ENCODE assay signal across 13 mouse cellular contexts in genomic region chr1:184065589-184066361, GRCm38 (mm10). TPM values are rescaled to one million over a fixed set of nuclear protein-coding genes. Genes with fewer than 3 reads are reported as not detected.
DNase-seq lines count a peak whose midpoint lies in the region; ATAC-seq and TF ChIP-seq lines count a peak whose summit lies in the region.
"Had no signal": no experiment of that assay in that cellular context is flagged by ENCODE, and none has a peak within 500 bp of the region (broad histone marks: within the 10 kb centered on the region; RNA-seq: fewer than 3 reads in every experiment).

No protein-coding gene starts in this region.

- DNase-seq in left cerebral cortex, adult 11 months (ENCODE audit: low spot score) = peak; percentile 26
- no peak for DNase-seq in left cerebral cortex, postnatal 4 days
- peak; percentile 96 for DNase-seq in brain, embryonic 14.5 days (ENCODE audit: low read depth)
- peak; percentile 47 for DNase-seq in hindbrain, embryonic 10.5 days (ENCODE audit: low spot score)
- DNase-seq in kidney, adult 18-20 months = no peak
- DNase-seq in adrenal gland, adult 18-20 months (ENCODE audit: low spot score in 2 of 2) = no peak
- no peak for DNase-seq in kidney, adult 2 months
- DNase-seq: cerebellum, adult 9-10 months; right cerebral cortex, postnatal 25 days had no signal

- no peak for TF ChIP-seq POLR2A in brain, embryonic 14.5 days (IDR thresholded peaks at IDR 0.05; ENCODE audit: borderline replicate concordance, extremely low read depth, insufficient read depth, insufficient read length, poor library complexity, severe bottlenecking)
- TF ChIP-seq POLR2A in kidney, adult 2 months (IDR thresholded peaks at IDR 0.05; ENCODE audit: low read depth, low read length) = no peak

- no peaks in the 10 kb centered on the region for H3K27me3 ChIP-seq in hindbrain, embryonic 10.5 days (ENCODE audit: insufficient read depth, poor library complexity, severe bottlenecking)
- H3K27me3 ChIP-seq in midbrain, embryonic 16.5 days (ENCODE audit: control insufficient read depth, insufficient read depth, low read depth, low read length) = no peaks in the 10 kb centered on the region
- no peaks in the 10 kb centered on the region for H3K27me3 ChIP-seq in kidney, adult 2 months (replicated peaks; ENCODE audit: control insufficient read depth, insufficient read depth, low read length)

- no peak overlapping the region for H3K4me2 ChIP-seq in midbrain, embryonic 16.5 days (ENCODE audit: low read length)
- H3K4me2 ChIP-seq: heart, embryonic 11.5 days had no signal

- 70% methylated on average over 13 of the region's 13 CpGs for WGBS in hindbrain, embryonic 10.5 days
- 47% methylated on average over 13 of the region's 13 CpGs for WGBS in midbrain, embryonic 16.5 days
- 95% methylated on average over 13 of the region's 13 CpGs for WGBS in kidney, adult 2 months

- no peaks in the 10 kb centered on the region for H3K9me3 ChIP-seq in hindbrain, embryonic 10.5 days
- no peaks in the 10 kb centered on the region for H3K9me3 ChIP-seq in midbrain, embryonic 16.5 days (replicated peaks; ENCODE audit: control insufficient read depth, low read length, poor library complexity, severe bottlenecking)

- peaks cover 19% of the 10 kb centered on the region for H3K36me3 ChIP-seq in hindbrain, embryonic 10.5 days
- H3K36me3 ChIP-seq in midbrain, embryonic 16.5 days (ENCODE audit: control insufficient read depth, insufficient read depth, low read length) = no peaks in the 10 kb centered on the region
- H3K36me3 ChIP-seq in kidney, adult 2 months (ENCODE audit: control insufficient read depth, insufficient read depth, low read length) = no peaks in the 10 kb centered on the region
- H3K36me3 ChIP-seq: G1E had no signal

- H3K27ac ChIP-seq in hindbrain, embryonic 10.5 days = peak overlapping the region; percentile 87
- no peak overlapping the region; the same call in 1 of the 2 replicates for H3K27ac ChIP-seq in midbrain, embryonic 16.5 days (ENCODE audit: low read length)
- H3K27ac ChIP-seq in kidney, adult 2 months (ENCODE audit: insufficient read depth, low read depth, low read length) = no peak overlapping the region
- H3K27ac ChIP-seq: liver, embryonic 14.5 days had no signal

- TF ChIP-seq CTCF in brain, embryonic 14.5 days (IDR thresholded peaks at IDR 0.05; ENCODE audit: borderline replicate concordance, extremely low read depth, insufficient read depth, insufficient read length) = no peak
- no peak for TF ChIP-seq CTCF in kidney, adult 2 months (conservative IDR thresholded peaks at IDR 0.05; ENCODE audit: insufficient read depth, insufficient read length, low read depth, low read length)

- intact Hi-C loops in left cerebral cortex, postnatal 4 days (cut with DNase I) = no loop called here

- ATAC-seq in midbrain, embryonic 16.5 days = peak; percentile 63

- H3K4me1 ChIP-seq in hindbrain, embryonic 10.5 days (replicated peaks) = peaks cover 33% of the 10 kb centered on the region
- H3K4me1 ChIP-seq in midbrain, embryonic 16.5 days (ENCODE audit: control insufficient read depth, insufficient read depth, low read length) = peaks cover 7% of the 10 kb centered on the region; the same call in 1 of the 2 replicates
- H3K4me1 ChIP-seq in kidney, adult 2 months (ENCODE audit: control insufficient read depth, insufficient read depth, low read length) = no peaks in the 10 kb centered on the region

- no peak overlapping the region for H3K9ac ChIP-seq in midbrain, embryonic 16.5 days (ENCODE audit: low read depth, low read length)
- H3K9ac ChIP-seq: liver, embryonic 14.5 days had no signal

- H3K4me3 ChIP-seq in hindbrain, embryonic 10.5 days = no peak overlapping the region
- no peak overlapping the region for H3K4me3 ChIP-seq in midbrain, embryonic 16.5 days (ENCODE audit: low read depth, low read length)
- H3K4me3 ChIP-seq in kidney, adult 2 months (ENCODE audit: insufficient read depth, low read depth, low read length) = no peak overlapping the region

RNA-seq across cellular contexts. Expression of gene 1700056E22Rik, which starts 31.7 kb away (rescaled TPM):
- under 1 TPM in 1 of 2 experiments, not detected in 1; 0.28 TPM for total RNA-seq in left cerebral cortex, postnatal 4 days (2021)
- 0.93 and 1.0 TPM in 2 replicates for polyA plus RNA-seq in brain, embryonic 14.5 days (2012; rRNA removed)
- 1.6 TPM in 2 replicates for polyA plus RNA-seq in hindbrain, embryonic 10.5 days (2016; fragmentation: Nextera tagmentation; extraction: Ambion mirVana)
- 0.70 and 1.0 TPM in 2 replicates for polyA plus RNA-seq in midbrain, embryonic 16.5 days (2015; fragmentation: Nextera tagmentation; extraction: Ambion mirVana)
- total RNA-seq in adrenal gland, adult 18-20 months (2021) = 1 to 10 TPM; 1.7 to 3.6 TPM
- 0.63 and 0.91 TPM in 2 replicates for polyA plus RNA-seq in kidney, adult 2 months (2012; rRNA removed)
- total RNA-seq: G1E had no signal
- polyA plus RNA-seq: G1E had no signal

RNA-seq across cellular contexts. Expression of gene Dusp10, which starts 52.7 kb away (rescaled TPM):
- 1 to 10 TPM; 3.4 to 4.2 TPM for total RNA-seq in left cerebral cortex, postnatal 4 days (2021)
- 7.0 and 10.0 TPM in 2 replicates for polyA plus RNA-seq in brain, embryonic 14.5 days (2012; rRNA removed)
- polyA plus RNA-seq in hindbrain, embryonic 10.5 days (2016; fragmentation: Nextera tagmentation; extraction: Ambion mirVana) = 6.7 and 6.8 TPM in 2 replicates
- polyA plus RNA-seq in midbrain, embryonic 16.5 days (2015; fragmentation: Nextera tagmentation; extraction: Ambion mirVana) = 4.9 and 5.2 TPM in 2 replicates
- 10 to 100 TPM; 10.7 to 38.7 TPM for total RNA-seq in adrenal gland, adult 18-20 months (2021)
- 3.7 and 5.3 TPM in 2 replicates for polyA plus RNA-seq in kidney, adult 2 months (2012; rRNA removed)
- polyA plus RNA-seq: G1E had no signal

Comparison
In these comparisons a context has a peak if more than half of its experiments do, and no peak if none do; other contexts are left out.
1. DNase-seq: peak in left cerebral cortex, adult 11 months (single experiment), brain, embryonic 14.5 days (single experiment) and hindbrain, embryonic 10.5 days (single experiment); none in left cerebral cortex, postnatal 4 days (single experiment), kidney, adult 18-20 months (single experiment), adrenal gland, adult 18-20 months (0 of 2) and kidney, adult 2 months (single experiment).